Mouse (Mus musculus): ENCODE measurements around the gene Zfp787. TPM values are rescaled to one million over a fixed set of nuclear protein-coding genes. Genes with fewer than 3 reads are reported as not detected.

The Zfp787 gene
- polyA plus RNA-seq, 1 experiment from 2014 or later: 41.2 TPM

GRCm38 (mm10) chr7:6171444-6172005 is 15.7 kb upstream of the Zfp787 start:
- peak; percentile 85 for DNase-seq (ENCODE audit: low spot score)
- no peaks in the 10 kb centered on the region for H3K36me3 ChIP-seq (ENCODE audit: control insufficient read depth, insufficient read depth, low read length)
- H3K4me1 ChIP-seq (replicated peaks; ENCODE audit: control insufficient read depth, insufficient read depth): no peaks in the 10 kb centered on the region
- WGBS: under 1% methylated on average over 24 of the region's 24 CpGs
- H3K9ac ChIP-seq (ENCODE audit: low read length): peak overlapping the region; percentile 19; the same call in 1 of the 2 replicates
- peak; percentile 78 for ATAC-seq (ENCODE audit: low FRiP score, low TSS enrichment)
- no peak for TF ChIP-seq EP300 (optimal IDR thresholded peaks at IDR 0.05)
- TF ChIP-seq CTCF (IDR thresholded peaks at IDR 0.05; ENCODE audit: low read depth): peak; percentile 79
- no peaks in the 10 kb centered on the region for H3K9me3 ChIP-seq (ENCODE audit: control insufficient read depth, low read length)
- peak overlapping the region; percentile 61 for H3K27ac ChIP-seq (replicated peaks)
- H3K4me3 ChIP-seq (ENCODE audit: low read depth, low read length): peak overlapping the region; percentile 49
- no peaks in the 10 kb centered on the region for H3K27me3 ChIP-seq (ENCODE audit: control insufficient read depth, insufficient read depth, low read length)
- H3K4me2 ChIP-seq (replicated peaks; ENCODE audit: low read depth): peak overlapping the region; percentile 79

DNA sequence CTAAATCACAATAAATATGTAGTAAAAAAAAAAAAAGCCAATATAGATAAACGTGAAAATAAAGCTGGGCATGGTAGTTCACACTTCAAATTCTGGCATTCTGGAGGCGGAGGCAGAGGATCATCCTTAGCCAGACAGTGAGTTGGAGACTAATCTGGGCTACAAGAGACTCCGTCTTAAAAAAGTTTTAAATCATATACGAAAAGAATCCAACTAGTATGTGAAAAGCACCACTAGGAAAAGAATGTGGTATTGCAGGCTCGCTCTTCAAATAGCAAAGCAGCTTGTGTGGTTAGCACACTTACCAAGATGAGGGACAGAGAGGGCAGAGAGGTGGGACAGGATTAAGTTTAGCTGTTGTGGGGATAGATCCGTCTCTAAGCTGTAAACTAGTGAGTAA is 15.1 kb upstream of the Zfp787 start:
- Histone ChIP-seq H3K27me3 (ENCODE audit: control insufficient read depth, insufficient read depth, low read length) (no peaks in the 10 kb centered on the region), H3K4me1 (replicated peaks; ENCODE audit: control insufficient read depth, insufficient read depth) (no peaks in the 10 kb centered on the region), H3K4me2 (replicated peaks; ENCODE audit: low read depth) (peak overlapping the region; percentile 79), H3K36me3 (ENCODE audit: control insufficient read depth, insufficient read depth, low read length) (no peaks in the 10 kb centered on the region), H3K9me3 (ENCODE audit: control insufficient read depth, low read length) (no peaks in the 10 kb centered on the region), H3K9ac (ENCODE audit: low read length) (no peak overlapping the region), H3K4me3 (ENCODE audit: low read depth, low read length) (no peak overlapping the region; the same call in 1 of the 2 replicates), H3K27ac (replicated peaks) (peak overlapping the region; percentile 20; the same call in 1 of the 2 replicates)
- WGBS: 34% methylated on average over 6 of the region's 6 CpGs
- TF ChIP-seq EP300 (optimal IDR thresholded peaks at IDR 0.05) (no peak), CTCF (IDR thresholded peaks at IDR 0.05; ENCODE audit: low read depth) (no peak)
- DNase-seq (ENCODE audit: low spot score) (no peak), ATAC-seq (ENCODE audit: low FRiP score, low TSS enrichment) (no peak)

- no peak overlapping the region for H3K4me3 ChIP-seq (ENCODE audit: low read depth, low read length)
- H3K4me1 ChIP-seq (replicated peaks; ENCODE audit: control insufficient read depth, insufficient read depth): no peaks in the 10 kb centered on the region
- no peak for ATAC-seq (ENCODE audit: low FRiP score, low TSS enrichment)
- WGBS: 77% methylated on average over 9 of the region's 9 CpGs
- no peak overlapping the region for H3K9ac ChIP-seq (ENCODE audit: low read length)
- H3K27ac ChIP-seq (replicated peaks): 0 out of 2 replicates have a peak overlapping the region, but pooled peaks have one; percentile 18
- no peak overlapping the region for H3K4me2 ChIP-seq (replicated peaks; ENCODE audit: low read depth)
- H3K9me3 ChIP-seq (ENCODE audit: control insufficient read depth, low read length): no peaks in the 10 kb centered on the region
- H3K27me3 ChIP-seq (ENCODE audit: control insufficient read depth, insufficient read depth, low read length): no peaks in the 10 kb centered on the region
- no peaks in the 10 kb centered on the region for H3K36me3 ChIP-seq (ENCODE audit: control insufficient read depth, insufficient read depth, low read length)
- TF ChIP-seq EP300 (optimal IDR thresholded peaks at IDR 0.05) (no peak), CTCF (IDR thresholded peaks at IDR 0.05; ENCODE audit: low read depth) (no peak)
- no peak for DNase-seq (ENCODE audit: low spot score)
Measured at GRCm38 (mm10) chr7:6170391-6170790, 14.6 kb upstream of the Zfp787 start.

DNA sequence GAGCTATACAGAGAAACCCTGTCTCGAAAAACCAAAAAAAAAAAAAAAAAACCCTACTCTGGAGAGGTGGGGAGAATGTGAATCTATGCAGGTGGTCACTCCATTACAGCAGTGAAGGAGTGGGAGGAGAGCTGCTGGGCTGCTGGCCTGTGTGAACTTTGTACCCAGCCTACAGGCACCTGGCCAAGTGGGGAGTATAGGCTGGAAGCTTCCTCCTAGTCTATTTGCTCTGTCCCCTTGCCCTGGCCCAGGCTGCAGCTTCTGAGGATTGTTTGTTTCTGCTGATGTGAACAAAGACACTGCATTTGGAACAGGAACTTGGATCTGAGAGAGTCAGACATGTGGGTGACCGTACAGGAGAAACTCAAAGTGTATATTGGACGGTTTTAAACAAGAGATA is 13.6 kb upstream of the Zfp787 start:
- Histone ChIP-seq H3K9ac (ENCODE audit: low read length) (no peak overlapping the region), H3K9me3 (ENCODE audit: control insufficient read depth, low read length) (no peaks in the 10 kb centered on the region), H3K4me3 (ENCODE audit: low read depth, low read length) (no peak overlapping the region), H3K27ac (replicated peaks) (peak overlapping the region; percentile 30; the same call in 1 of the 2 replicates), H3K4me1 (replicated peaks; ENCODE audit: control insufficient read depth, insufficient read depth) (no peaks in the 10 kb centered on the region), H3K36me3 (ENCODE audit: control insufficient read depth, insufficient read depth, low read length) (no peaks in the 10 kb centered on the region), H3K27me3 (ENCODE audit: control insufficient read depth, insufficient read depth, low read length) (no peaks in the 10 kb centered on the region), H3K4me2 (replicated peaks; ENCODE audit: low read depth) (no peak overlapping the region)
- WGBS: 53% methylated on average over 3 of the region's 3 CpGs
- peak; percentile 92 for DNase-seq (ENCODE audit: low spot score)
- no peak for TF ChIP-seq CTCF (IDR thresholded peaks at IDR 0.05; ENCODE audit: low read depth)
- peak; percentile 71 for ATAC-seq (ENCODE audit: low FRiP score, low TSS enrichment)

- H3K36me3 ChIP-seq (ENCODE audit: control insufficient read depth, insufficient read depth, low read length): no peaks in the 10 kb centered on the region
- no peak for ATAC-seq (ENCODE audit: low FRiP score, low TSS enrichment)
- H3K4me1 ChIP-seq (replicated peaks; ENCODE audit: control insufficient read depth, insufficient read depth): no peaks in the 10 kb centered on the region
- no peak overlapping the region for H3K27ac ChIP-seq (replicated peaks)
- H3K27me3 ChIP-seq (ENCODE audit: control insufficient read depth, insufficient read depth, low read length): no peaks in the 10 kb centered on the region
- no peak for TF ChIP-seq CTCF (IDR thresholded peaks at IDR 0.05; ENCODE audit: low read depth)
- DNase-seq (ENCODE audit: low spot score): no peak
- no peak overlapping the region for H3K9ac ChIP-seq (ENCODE audit: low read length)
- no peak overlapping the region for H3K4me3 ChIP-seq (ENCODE audit: low read depth, low read length)
- no peaks in the 10 kb centered on the region for H3K9me3 ChIP-seq (ENCODE audit: control insufficient read depth, low read length)
- H3K4me2 ChIP-seq (replicated peaks; ENCODE audit: low read depth): no peak overlapping the region
- WGBS: 43% methylated on average over 5 of the region's 5 CpGs
Measured at GRCm38 (mm10) chr7:6164671-6165070, 8.9 kb upstream of the Zfp787 start.

- H3K27me3 ChIP-seq (ENCODE audit: control insufficient read depth, insufficient read depth, low read length): no peaks in the 10 kb centered on the region
- H3K9me3 ChIP-seq (ENCODE audit: control insufficient read depth, low read length): no peaks in the 10 kb centered on the region
- no peak overlapping the region for H3K4me2 ChIP-seq (replicated peaks; ENCODE audit: low read depth)
- H3K9ac ChIP-seq (ENCODE audit: low read length): no peak overlapping the region
- ATAC-seq (ENCODE audit: low FRiP score, low TSS enrichment): no peak
- H3K27ac ChIP-seq (replicated peaks): no peak overlapping the region
- H3K36me3 ChIP-seq (ENCODE audit: control insufficient read depth, insufficient read depth, low read length): no peaks in the 10 kb centered on the region
- no peak for DNase-seq (ENCODE audit: low spot score)
- no peaks in the 10 kb centered on the region for H3K4me1 ChIP-seq (replicated peaks; ENCODE audit: control insufficient read depth, insufficient read depth)
- TF ChIP-seq CTCF (IDR thresholded peaks at IDR 0.05; ENCODE audit: low read depth) (no peak), EP300 (optimal IDR thresholded peaks at IDR 0.05) (no peak)
- H3K4me3 ChIP-seq (ENCODE audit: low read depth, low read length): no peak overlapping the region
- 67% methylated on average over 4 of the region's 4 CpGs for WGBS
Measured at GRCm38 (mm10) chr7:6162172-6162571, 6.4 kb upstream of the Zfp787 start.

All from stomach, postnatal 0 days (tissue).